Mouse (Mus musculus): ENCODE measurements around the gene Vps37c. TPM values are rescaled to one million over a fixed set of nuclear protein-coding genes. Genes with fewer than 3 reads are reported as not detected.

The Vps37c gene
- total and polyA plus RNA-seq, 3 experiments = 8.1 to 11.9 TPM; not detected in 1

DNA sequence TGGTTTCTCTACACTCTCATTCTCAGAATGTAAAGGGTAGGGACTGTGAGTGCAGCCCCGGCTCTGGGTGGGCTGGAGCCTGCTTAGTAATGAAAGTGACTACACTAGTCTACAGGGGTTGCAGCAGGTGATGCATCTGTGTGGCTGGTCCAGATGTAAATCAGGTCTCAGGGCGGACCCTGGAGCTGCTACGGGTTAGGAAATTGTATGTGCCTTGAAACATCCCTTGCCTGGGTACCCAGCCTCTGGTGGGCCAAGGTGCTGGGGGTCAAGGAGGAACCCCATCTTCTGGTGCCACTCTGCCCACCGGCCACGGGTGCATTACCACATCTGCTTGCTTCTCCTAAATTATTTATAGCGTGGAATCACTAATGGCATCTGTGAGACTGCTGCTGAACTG is 25.6 kb downstream of the Vps37c start:
- no peak overlapping the region for H3K4me3 ChIP-seq (ENCODE audit: control insufficient read depth in 1 of 2, insufficient read depth in 1 of 2, low read depth in 2 of 2, low read length in 2 of 2)
- no peak for DNase-seq (ENCODE audit: low read depth, low spot score)
- peaks cover 0 to 3% of the 10 kb centered on the region in 2 experiments; a peak in 2 of 4 replicates for H3K36me3 ChIP-seq (ENCODE audit: control insufficient read depth in 1 of 2, insufficient read depth in 2 of 2, low read length in 2 of 2)
- no peaks in the 10 kb centered on the region for H3K9me3 ChIP-seq (replicated peaks; ENCODE audit: insufficient read depth, low read length)
- TF ChIP-seq USF1 (IDR thresholded peaks at IDR 0.05; ENCODE audit: low read depth, low read length) = no peak
- H3K79me2 ChIP-seq (ENCODE audit: control insufficient read depth, insufficient read depth, low read length, poor library complexity) = no peaks in the 10 kb centered on the region
- no peak overlapping the region for H3K9ac ChIP-seq (ENCODE audit: control insufficient read depth, low read depth, low read length, poor library complexity, severe bottlenecking)
- H3K27ac ChIP-seq (ENCODE audit: control insufficient read depth, low read depth, low read length) = no peak overlapping the region
- no peaks in the 10 kb centered on the region for H3K27me3 ChIP-seq (ENCODE audit: control insufficient read depth in 1 of 2, insufficient read depth in 2 of 2, low read length in 2 of 2)
- 0 out of 4 replicates have a peak, but pooled peaks cover 0 to 4% of the 10 kb centered on the region in 2 experiments for H3K4me1 ChIP-seq (ENCODE audit: control insufficient read depth in 1 of 2, insufficient read depth in 2 of 2, low read length in 2 of 2)

DNA sequence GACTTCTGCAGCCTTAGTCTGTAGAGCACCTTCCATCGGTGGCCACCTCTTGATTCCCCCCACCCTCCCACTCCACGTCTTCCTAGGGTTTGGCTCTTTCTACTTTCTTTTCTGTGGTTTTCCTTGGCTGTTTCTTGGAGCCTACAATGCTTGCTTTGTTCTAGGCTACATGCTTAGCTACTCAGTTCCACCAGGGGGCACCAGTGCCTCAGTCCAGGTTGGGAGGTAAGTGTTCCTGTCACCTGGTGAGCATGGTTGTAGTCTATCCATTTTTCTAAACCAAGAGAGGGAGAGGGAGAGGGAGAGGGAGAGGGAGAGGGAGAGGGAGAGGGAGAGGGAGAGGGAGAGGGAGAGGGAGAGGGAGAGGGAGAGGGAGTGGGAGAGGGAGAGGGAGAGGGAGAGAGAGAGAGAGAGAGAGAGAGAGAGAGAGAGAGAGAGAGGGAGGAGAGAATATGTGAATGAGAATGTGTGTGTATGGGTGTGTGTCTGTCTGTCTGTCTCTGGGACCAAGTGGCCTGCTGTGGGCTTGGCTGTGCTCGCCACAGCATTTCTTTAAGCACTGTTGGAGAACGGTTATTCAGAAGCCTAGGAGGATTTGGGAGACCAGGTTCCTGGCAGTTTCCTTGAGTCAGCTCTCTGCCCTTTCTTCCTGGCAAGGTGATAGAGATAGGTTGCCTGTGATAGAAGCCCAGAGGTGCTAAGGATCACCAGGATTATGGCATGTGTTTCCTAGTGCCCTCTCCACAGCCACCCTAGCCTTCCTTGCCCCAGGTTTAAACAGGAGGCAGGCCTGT is 26.3 kb downstream of the Vps37c start:
- no peak overlapping the region for H3K27ac ChIP-seq (ENCODE audit: control insufficient read depth, low read depth, low read length)
- H3K36me3 ChIP-seq (ENCODE audit: control insufficient read depth in 1 of 2, insufficient read depth in 2 of 2, low read length in 2 of 2) = peaks cover 0 to 3% of the 10 kb centered on the region in 2 experiments; a peak in 1 of 4 replicates
- H3K9me3 ChIP-seq (replicated peaks; ENCODE audit: insufficient read depth, low read length) = no peaks in the 10 kb centered on the region
- no peak overlapping the region for H3K4me3 ChIP-seq (ENCODE audit: control insufficient read depth in 1 of 2, insufficient read depth in 1 of 2, low read depth in 2 of 2, low read length in 2 of 2)
- H3K79me2 ChIP-seq (ENCODE audit: control insufficient read depth, insufficient read depth, low read length, poor library complexity) = no peaks in the 10 kb centered on the region
- no peaks in the 10 kb centered on the region for H3K27me3 ChIP-seq (ENCODE audit: control insufficient read depth in 1 of 2, insufficient read depth in 2 of 2, low read length in 2 of 2)
- DNase-seq (ENCODE audit: low read depth, low spot score) = peak; percentile 65
- H3K9ac ChIP-seq (ENCODE audit: control insufficient read depth, low read depth, low read length, poor library complexity, severe bottlenecking) = no peak overlapping the region
- H3K4me1 ChIP-seq (ENCODE audit: control insufficient read depth in 1 of 2, insufficient read depth in 2 of 2, low read length in 2 of 2) = no peaks in the 10 kb centered on the region
- TF ChIP-seq ZC3H11A (IDR thresholded peaks at IDR 0.05; ENCODE audit: low read depth, low read length) (peak; percentile 50), SMC3 (IDR thresholded peaks at IDR 0.05; ENCODE audit: low read depth, low read length) (peak; percentile 77), CTCF (IDR thresholded peaks at IDR 0.05 in 2 of 3, conservative IDR thresholded peaks at IDR 0.05 in 1 of 3; ENCODE audit: control insufficient read depth in 1 of 3, insufficient read depth in 1 of 3, low read depth in 2 of 3, low read length in 3 of 3, poor library complexity in 1 of 3, severe bottlenecking in 1 of 3) (peak; percentile 56 to 80 (median 70)), ZNF384 (IDR thresholded peaks at IDR 0.05; ENCODE audit: low read depth, low read length) (no peak), RAD21 (IDR thresholded peaks at IDR 0.05; ENCODE audit: low read depth, low read length) (peak; percentile 59), KAT2A (conservative IDR thresholded peaks at IDR 0.05; ENCODE audit: low read depth, low read length) (no peak)

DNA sequence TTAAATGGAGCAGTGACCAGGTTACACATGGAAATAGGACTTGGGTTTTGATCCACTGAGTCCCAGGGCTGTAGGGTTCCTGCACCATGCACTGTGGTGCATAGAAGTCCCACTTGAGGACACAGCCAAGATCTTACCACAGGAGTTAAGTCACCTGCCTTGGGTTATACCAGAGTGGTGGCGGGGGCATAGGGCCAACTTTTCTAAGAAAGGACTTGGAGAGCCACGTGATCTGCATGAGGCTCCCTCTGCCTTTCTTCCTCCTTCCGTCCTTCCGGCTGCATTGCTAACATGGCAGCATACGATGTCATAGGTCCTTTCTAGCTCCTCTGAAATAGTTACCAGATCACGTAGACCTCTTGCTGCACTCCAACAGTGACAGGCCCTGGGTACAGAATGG is 26.9 kb downstream of the Vps37c start:
- H3K4me3 ChIP-seq (ENCODE audit: control insufficient read depth in 1 of 2, insufficient read depth in 1 of 2, low read depth in 2 of 2, low read length in 2 of 2) = no peak overlapping the region
- no peak overlapping the region for H3K9ac ChIP-seq (ENCODE audit: control insufficient read depth, low read depth, low read length, poor library complexity, severe bottlenecking)
- H3K9me3 ChIP-seq (replicated peaks; ENCODE audit: insufficient read depth, low read length) = no peaks in the 10 kb centered on the region
- TF ChIP-seq USF1 (IDR thresholded peaks at IDR 0.05; ENCODE audit: low read depth, low read length) (no peak), MYB (IDR thresholded peaks at IDR 0.05; ENCODE audit: low read depth, low read length) (no peak), CHD2 (IDR thresholded peaks at IDR 0.05; ENCODE audit: low read length) (no peak), MAX (IDR thresholded peaks at IDR 0.05; ENCODE audit: low read length) (no peak), GABPA (IDR thresholded peaks at IDR 0.05; ENCODE audit: low read depth, low read length) (no peak), MAZ (IDR thresholded peaks at IDR 0.05; ENCODE audit: low read depth, low read length) (no peak), NRF1 (IDR thresholded peaks at IDR 0.05; ENCODE audit: insufficient read depth, low read depth, low read length, poor library complexity, severe bottlenecking) (no peak), E2F4 (IDR thresholded peaks at IDR 0.05; ENCODE audit: borderline replicate concordance, low read depth, low read length) (no peak), CHD1 (IDR thresholded peaks at IDR 0.05; ENCODE audit: low read depth, low read length) (no peak), GATA1 (IDR thresholded peaks at IDR 0.05; ENCODE audit: low read depth, low read length) (no peak), MXI1 (IDR thresholded peaks at IDR 0.05; ENCODE audit: low read depth, low read length) (no peak), NELFE (IDR thresholded peaks at IDR 0.05; ENCODE audit: low read depth, low read length) (no peak)
- H3K79me2 ChIP-seq (ENCODE audit: control insufficient read depth, insufficient read depth, low read length, poor library complexity) = no peaks in the 10 kb centered on the region
- H3K36me3 ChIP-seq (ENCODE audit: control insufficient read depth in 1 of 2, insufficient read depth in 2 of 2, low read length in 2 of 2) = no peaks in the 10 kb centered on the region
- DNase-seq (ENCODE audit: low read depth, low spot score) = no peak
- H3K4me1 ChIP-seq (ENCODE audit: control insufficient read depth in 1 of 2, insufficient read depth in 2 of 2, low read length in 2 of 2) = no peaks in the 10 kb centered on the region
- no peaks in the 10 kb centered on the region for H3K27me3 ChIP-seq (ENCODE audit: control insufficient read depth in 1 of 2, insufficient read depth in 2 of 2, low read length in 2 of 2)
- H3K27ac ChIP-seq (ENCODE audit: control insufficient read depth, low read depth, low read length) = no peak overlapping the region

Data from MEL (cell line).